Mouse (Mus musculus): Measurements from ENCODE around the gene Ccr1.

DNA sequence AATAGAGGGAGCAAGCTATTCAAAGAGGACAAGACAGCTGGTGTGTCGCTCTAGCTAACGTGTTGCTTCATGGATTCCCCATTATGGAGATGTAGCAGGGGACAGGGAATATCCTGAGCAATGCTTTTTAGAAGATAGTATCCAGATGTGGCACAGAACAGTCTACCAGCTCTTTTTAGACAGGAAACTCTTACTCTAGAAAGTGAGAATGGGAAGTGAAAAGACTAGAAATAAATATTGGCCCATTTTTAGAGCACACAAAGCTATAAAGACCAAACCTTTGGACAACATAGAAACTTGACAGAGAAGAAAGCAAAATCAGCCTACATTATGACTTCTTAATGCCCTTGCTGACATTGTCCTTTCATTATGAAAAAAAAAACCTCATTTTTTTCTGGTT is 7.1 kb upstream of the Ccr1 start:
- TF ChIP-seq TAL1 (conservative IDR thresholded peaks at IDR 0.05; ENCODE audit: low read depth, low read length) (no peak), CTCF (IDR thresholded peaks at IDR 0.05; ENCODE audit: low read depth, low read length) (no peak), GATA2 (IDR thresholded peaks at IDR 0.05; ENCODE audit: borderline replicate concordance, low read depth, low read length) (no peak)
